In the genomic region with DNA sequence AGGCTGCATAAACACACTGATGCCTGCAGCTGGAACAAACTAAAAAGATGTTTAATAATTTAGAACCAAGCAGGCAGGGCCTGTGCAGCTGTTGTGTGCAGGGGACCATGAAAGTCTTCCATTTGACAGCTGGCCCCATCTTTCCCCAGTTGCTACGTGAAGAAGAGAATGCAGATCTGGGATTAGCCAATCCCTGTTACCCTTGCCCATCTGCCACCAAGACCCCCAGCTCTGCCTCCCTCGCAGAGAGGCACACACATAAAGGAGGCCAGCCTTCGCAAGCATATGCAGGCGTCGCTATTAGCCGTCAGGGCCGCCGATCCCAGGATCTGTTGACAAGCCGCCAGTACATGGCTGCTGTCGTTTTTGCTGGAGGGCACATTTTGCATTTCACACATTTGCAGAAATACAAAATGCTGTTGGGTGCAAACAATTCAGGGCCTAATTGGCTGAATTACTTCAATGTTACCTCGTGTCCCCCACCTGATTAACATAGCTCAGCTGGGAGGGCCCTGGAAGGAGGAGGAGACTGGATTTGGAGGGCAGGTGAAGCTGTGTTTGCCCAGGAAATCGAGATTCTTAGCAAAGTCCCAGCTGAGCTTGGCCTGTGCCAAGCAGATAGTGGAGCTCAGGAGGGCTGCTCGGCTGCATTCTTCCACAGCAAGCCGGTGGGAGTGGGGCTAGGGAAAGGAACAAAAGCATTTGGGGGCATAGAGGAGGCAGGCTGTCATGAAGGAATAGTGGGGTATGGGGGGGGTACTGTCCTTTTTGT, we compare ENCODE assay signal across 13 mouse cellular contexts.
A peak's percentile ranks its signal among the peaks of the same experiment; 100 is the strongest.
DNase-seq lines count a peak whose midpoint lies in the region; ATAC-seq and TF ChIP-seq lines count a peak whose summit lies in the region.
"Had no signal": no experiment of that assay in that cellular context is flagged by ENCODE, and none has a peak within 500 bp of the region (broad histone marks: within the 10 kb centered on the region; RNA-seq: fewer than 3 reads in every experiment).

No protein-coding gene starts in this region.

- DNase-seq in layer of hippocampus, adult 2 months (ENCODE audit: low spot score in 2 of 2) = no peak
- DNase-seq in layer of hippocampus, adult 9-11 months = no peak
- peak; percentile 62 for DNase-seq in mesoderm, embryonic 11.5 days (ENCODE audit: low read depth, low spot score)
- DNase-seq in retina, adult 2 months (ENCODE audit: low read depth, low spot score) = peak; percentile 4
- DNase-seq in liver = no peak
- no peak for DNase-seq in cerebellum, adult 11 months
- DNase-seq: adrenal gland, postnatal 36 days; B cell, adult 2 months; cerebellum, postnatal 36 days; kidney, adult 2 months; lung, postnatal 14 days had no signal

- H3K36me3 ChIP-seq in forebrain, embryonic 15.5 days = no peaks in the 10 kb centered on the region
- no peaks in the 10 kb centered on the region for H3K36me3 ChIP-seq in kidney, embryonic 14.5 days (ENCODE audit: control insufficient read depth, insufficient read depth, low read length)

- H3K4me1 ChIP-seq in forebrain, embryonic 15.5 days = peaks cover 44% of the 10 kb centered on the region
- H3K4me1 ChIP-seq in kidney, embryonic 14.5 days (ENCODE audit: control insufficient read depth, insufficient read depth, low read length) = no peaks in the 10 kb centered on the region

- whole genome bisulfite sequencing in forebrain, embryonic 15.5 days = 9% methylated on average over 14 of the region's 14 CpGs
- 45% methylated on average over 14 of the region's 14 CpGs for WGBS in kidney, embryonic 14.5 days

- H3K9me3 ChIP-seq in forebrain, embryonic 15.5 days = no peaks in the 10 kb centered on the region
- H3K9me3 ChIP-seq in kidney, embryonic 14.5 days (ENCODE audit: control insufficient read depth, low read length) = no peaks in the 10 kb centered on the region

- peaks cover 19% of the 10 kb centered on the region; the same call in 1 of the 2 replicates for H3K27me3 ChIP-seq in forebrain, embryonic 15.5 days
- no peaks in the 10 kb centered on the region for H3K27me3 ChIP-seq in kidney, embryonic 14.5 days (ENCODE audit: control insufficient read depth, insufficient read depth, low read length)

- H3K4me3 ChIP-seq in layer of hippocampus, adult 2 months = no peak overlapping the region
- no peak overlapping the region for H3K4me3 ChIP-seq in forebrain, embryonic 15.5 days
- H3K4me3 ChIP-seq in kidney, embryonic 14.5 days (ENCODE audit: low read length) = no peak overlapping the region

- no peak overlapping the region for H3K4me2 ChIP-seq in forebrain, embryonic 15.5 days (replicated peaks)
- no peak overlapping the region for H3K4me2 ChIP-seq in kidney, embryonic 14.5 days (replicated peaks; ENCODE audit: low read depth, low read length)

- no peak overlapping the region for H3K9ac ChIP-seq in forebrain, embryonic 15.5 days (replicated peaks)
- no peak overlapping the region for H3K9ac ChIP-seq in kidney, embryonic 14.5 days (ENCODE audit: low read depth, low read length)

- no peak for TF ChIP-seq CTCF in layer of hippocampus, adult 2 months (conservative IDR thresholded peaks at IDR 0.05)

- ATAC-seq in forebrain, embryonic 15.5 days (replicated peaks) = peak; percentile 92
- ATAC-seq in kidney, embryonic 14.5 days (ENCODE audit: low FRiP score, low TSS enrichment) = no peak

- peak overlapping the region; percentile 75 for H3K27ac ChIP-seq in layer of hippocampus, adult 2 months
- H3K27ac ChIP-seq in forebrain, embryonic 15.5 days (replicated peaks) = peak overlapping the region; percentile 67
- no peak overlapping the region for H3K27ac ChIP-seq in kidney, embryonic 14.5 days (ENCODE audit: low read depth, low read length)

Comparison
In these comparisons a context has a peak if more than half of its experiments do, and no peak if none do; other contexts are left out.
1. DNase-seq: peak in mesoderm, embryonic 11.5 days (single experiment) and retina, adult 2 months (single experiment); none in layer of hippocampus, adult 2 months (0 of 2), layer of hippocampus, adult 9-11 months (single experiment), liver (single experiment) and cerebellum, adult 11 months (single experiment).